Mouse (Mus musculus) lung, adult 2 months (tissue): ENCODE results near the gene 1700010B08Rik.

ENCODE experiments used
- CTCF ChIP-seq: fragments of 200-500 bp; IDR thresholded peaks from 2 replicates; pipeline ENCODE4 v1.5.1; 2011; ENCODE audit warnings: mild to moderate bottlenecking, low read length, control low read depth; ENCODE audit not compliant: insufficient read depth
- POLR2A ChIP-seq: fragments of 200-500 bp; IDR thresholded peaks from 2 replicates; pipeline ENCODE4 v1.6.1; 2011; ENCODE audit warnings: low read depth, mild to moderate bottlenecking, control low read depth, low read length, borderline replicate concordance; ENCODE audit errors: extremely low read depth

- no peak for TF ChIP-seq CTCF
- TF ChIP-seq POLR2A = no peak
These were observed 9.0 kb upstream of the 1700010B08Rik start for GRCm38 (mm10) chr2:173710193-173710592.
